Mouse (Mus musculus) ES-E14 (cell line): ENCODE data around the gene Slc10a1. TPM values are rescaled to one million over a fixed set of nuclear protein-coding genes. Genes with fewer than 3 reads are reported as not detected.

Experiments used
- DNase-seq: peaks from one replicate; pipeline ENCODE4 v3.0.0-alpha.2; 2013; ENCODE audit warnings: low read depth, low spot score
- H3K27ac ChIP-seq: 2 replicates; pipeline ENCODE4 v1.5.1; 2012; ENCODE audit warnings: low read depth, mild to moderate bottlenecking, low read length, moderate library complexity, mixed read lengths; ENCODE audit not compliant: poor library complexity, insufficient read depth, severe bottlenecking
- H3K36me3 ChIP-seq: 2 replicates; pipeline ENCODE4 v1.6.1; 2012; ENCODE audit warnings: mild to moderate bottlenecking, low read length, moderate library complexity, mixed read lengths; ENCODE audit not compliant: control insufficient read depth, poor library complexity, insufficient read depth, severe bottlenecking
- H3K4me1 ChIP-seq, 2 experiments: fragments of 150-350 bp in 1 of 2; sonication (generic) in 1 of 2; 2 replicates each; pipeline ENCODE4 v1.6.1; 2012; ENCODE audit warnings: low read length in 2 of 2, mild to moderate bottlenecking in 1 of 2, mixed read lengths in 1 of 2; ENCODE audit not compliant: control insufficient read depth in 2 of 2, insufficient read depth in 2 of 2, poor library complexity in 1 of 2
- H3K4me3 ChIP-seq, 2 experiments: fragments of 150-350 bp in 1 of 2; sonication (generic) in 1 of 2; 2 replicates each; pipeline ENCODE4 v1.5.1; 2012; ENCODE audit warnings: low read length in 2 of 2, low read depth in 1 of 2, mild to moderate bottlenecking in 1 of 2, mixed read lengths in 1 of 2; ENCODE audit not compliant: insufficient read depth in 1 of 2, poor library complexity in 1 of 2, severe bottlenecking in 1 of 2
- H3K9ac ChIP-seq: 2 replicates; pipeline ENCODE4 v1.6.1; 2012; ENCODE audit warnings: low read depth, mild to moderate bottlenecking, low read length, mixed read lengths; ENCODE audit not compliant: poor library complexity, insufficient read depth, severe bottlenecking
- H3K9me3 ChIP-seq: fragments of 150-350 bp; sonication (generic); 2 replicates; pipeline ENCODE4 v1.6.1; 2012; ENCODE audit warnings: low read depth, mild to moderate bottlenecking, low read length; ENCODE audit not compliant: control insufficient read depth, insufficient read depth
- CHD2 ChIP-seq: IDR thresholded peaks from 2 replicates; pipeline ENCODE4 v1.6.1; 2014; ENCODE audit warnings: mild to moderate bottlenecking, low read depth, low read length, inconsistent platforms
- HCFC1 ChIP-seq: IDR thresholded peaks from 2 replicates; pipeline ENCODE4 v1.6.1; 2012; ENCODE audit warnings: low read length, inconsistent platforms, borderline replicate concordance; ENCODE audit not compliant: insufficient read depth
- MAFK ChIP-seq: IDR thresholded peaks from 2 replicates; pipeline ENCODE4 v1.6.1; 2014; ENCODE audit warnings: mild to moderate bottlenecking, low read depth, low read length, inconsistent platforms; ENCODE audit not compliant: insufficient read depth
- ZC3H11A ChIP-seq: IDR thresholded peaks from 2 replicates; pipeline ENCODE4 v1.6.1; 2012; ENCODE audit warnings: low read depth, mild to moderate bottlenecking, inconsistent platforms, low read length, borderline replicate concordance
- ZNF384 ChIP-seq: IDR thresholded peaks from 2 replicates; pipeline ENCODE4 v1.6.1; 2012; ENCODE audit warnings: low read depth, low read length, inconsistent platforms
- in situ Hi-C, 2 experiments: fragments of 600-800 bp; cut with MboI; formaldehyde crosslinking; loops; one replicate each; pipeline ENCODE4 v1.15.1; 2025; ENCODE audit warnings: low sequenced_read_pairs in 2 of 2, inconsistent platforms in 1 of 2; ENCODE audit not compliant: unreplicated experiment in 2 of 2
- total RNA-seq: library from RNA; depleted of rRNA; stranded (reverse); fragments of 300-350 nt; gene quantifications from 2 replicates; pipeline ENCODE4 v1.2.3, GENCODE M21; 2012; rRNA removed

Gene Slc10a1
- 0.54 and 0.79 TPM in 2 replicates for total RNA-seq

- Histone ChIP-seq H3K4me1 (no peaks in the 10 kb centered on the region), H3K27ac (no peak within 1 kb of the TSS), H3K9ac (no peak within 1 kb of the TSS), H3K9me3 (no peaks in the 10 kb centered on the region), H3K4me3 (no peak within 1 kb of the TSS), H3K36me3 (no peaks in the 10 kb centered on the region)
- no peak for TF ChIP-seq ZC3H11A
- TF ChIP-seq ZNF384: no peak
- no peak for TF ChIP-seq MAFK
- no peak for TF ChIP-seq HCFC1
- no peak for DNase-seq
- in situ Hi-C loops: no loop called here
These were observed at the start of gene Slc10a1 for GRCm38 (mm10) chr12:80968605-80969004. Slc10a1 (minus strand) TSS chr12:80968705.

DNA sequence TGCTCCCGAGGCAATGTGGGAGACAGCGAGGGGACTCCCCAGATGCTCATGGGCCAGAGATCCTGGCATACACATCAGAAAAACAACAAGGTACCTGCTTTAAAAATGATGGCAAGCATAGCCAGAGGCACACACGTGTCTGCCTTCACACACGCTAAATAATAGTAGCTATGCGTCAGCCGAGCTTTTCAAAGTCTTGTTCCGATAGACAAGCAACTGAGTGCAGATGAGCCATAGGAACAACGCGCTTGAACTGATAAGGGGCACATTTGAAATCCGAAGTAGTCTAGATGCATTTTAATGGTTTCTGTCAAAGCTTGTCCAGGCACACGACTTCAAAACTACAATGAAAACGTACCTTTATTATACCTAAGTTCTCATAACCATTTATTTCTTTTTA lies 49.1 kb upstream of the Slc10a1 start:
- in situ Hi-C loops: no loop called here
- no peaks in the 10 kb centered on the region for H3K36me3 ChIP-seq

DNA sequence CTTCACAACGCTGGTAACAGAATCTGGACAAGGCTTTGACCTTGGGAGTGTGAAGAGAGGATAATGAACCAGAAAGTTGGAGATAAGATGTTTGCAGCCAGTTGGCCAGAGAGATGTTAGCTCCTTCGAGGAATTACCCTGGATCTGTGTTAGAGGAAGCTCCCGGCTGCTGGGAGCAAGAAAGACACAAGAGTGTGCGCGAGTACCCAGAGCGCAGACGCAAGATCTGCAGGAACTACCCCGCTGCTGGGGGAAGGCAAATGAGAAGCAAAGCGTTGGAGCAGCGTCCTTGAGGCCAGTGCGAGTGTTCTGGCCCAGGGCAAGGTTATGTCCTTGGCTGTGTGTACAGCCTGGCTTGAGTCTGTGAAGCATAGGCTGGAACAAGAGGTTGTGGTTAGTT lies 45.0 kb upstream of the Slc10a1 start:
- H3K4me3 ChIP-seq: no peak overlapping the region
- peaks cover 5 to 15% of the 10 kb centered on the region in 2 experiments; a peak in 2 of 4 replicates for H3K4me1 ChIP-seq
- H3K9ac ChIP-seq: no peak overlapping the region
- H3K27ac ChIP-seq: no peak overlapping the region
- DNase-seq: no peak
- no peak for TF ChIP-seq HCFC1
- TF ChIP-seq ZC3H11A: no peak
- TF ChIP-seq ZNF384: no peak
- no peak for TF ChIP-seq CHD2
- no peak for TF ChIP-seq MAFK
- no peaks in the 10 kb centered on the region for H3K9me3 ChIP-seq
- no peaks in the 10 kb centered on the region for H3K36me3 ChIP-seq
- in situ Hi-C loops: no loop called here

More for the DNA sequence above, 49.1 kb upstream of the Slc10a1 start:
- Histone ChIP-seq H3K9me3 (no peaks in the 10 kb centered on the region), H3K9ac (peak overlapping the region; percentile 66), H3K27ac (no peak overlapping the region), H3K4me1 (peaks cover 8 to 15% of the 10 kb centered on the region in 2 experiments; a peak in 3 of 4 replicates), H3K4me3 (peak overlapping the region; percentile 74 to 92)
- DNase-seq: no peak
- TF ChIP-seq ZNF384 (no peak), CHD2 (no peak), MAFK (no peak), HCFC1 (no peak), ZC3H11A (no peak)

- in situ Hi-C loops: no loop called here
- Histone ChIP-seq H3K9ac (no peak overlapping the region), H3K27ac (no peak overlapping the region), H3K4me3 (no peak overlapping the region), H3K9me3 (no peaks in the 10 kb centered on the region), H3K36me3 (no peaks in the 10 kb centered on the region), H3K4me1 (peaks cover 5 to 12% of the 10 kb centered on the region in 2 experiments; a peak in 2 of 4 replicates)
- no peak for TF ChIP-seq HCFC1
- no peak for TF ChIP-seq CHD2
- TF ChIP-seq ZNF384: no peak
- TF ChIP-seq MAFK: no peak
- no peak for TF ChIP-seq ZC3H11A
- no peak for DNase-seq
These were observed 43.5 kb upstream of the Slc10a1 start for GRCm38 (mm10) chr12:81011994-81012393.
